Mouse (Mus musculus) ES-E14 (cell line): ENCODE data around the gene Gp1bb. TPM values are rescaled to one million over a fixed set of nuclear protein-coding genes. Genes with fewer than 3 reads are reported as not detected.

ENCODE experiments used
- DNase-seq: peaks from one replicate; pipeline ENCODE4 v3.0.0-alpha.2; 2013; ENCODE audit warnings: low read depth, low spot score
- H3K27ac ChIP-seq: 2 replicates; pipeline ENCODE4 v1.5.1; 2012; ENCODE audit warnings: low read depth, mild to moderate bottlenecking, low read length, moderate library complexity, mixed read lengths; ENCODE audit not compliant: poor library complexity, insufficient read depth, severe bottlenecking
- H3K36me3 ChIP-seq: 2 replicates; pipeline ENCODE4 v1.6.1; 2012; ENCODE audit warnings: mild to moderate bottlenecking, low read length, moderate library complexity, mixed read lengths; ENCODE audit not compliant: control insufficient read depth, poor library complexity, insufficient read depth, severe bottlenecking
- H3K4me1 ChIP-seq, 2 experiments: fragments of 150-350 bp in 1 of 2; sonication (generic) in 1 of 2; 2 replicates each; pipeline ENCODE4 v1.6.1; 2012; ENCODE audit warnings: low read length in 2 of 2, mild to moderate bottlenecking in 1 of 2, mixed read lengths in 1 of 2; ENCODE audit not compliant: control insufficient read depth in 2 of 2, insufficient read depth in 2 of 2, poor library complexity in 1 of 2
- H3K4me3 ChIP-seq, 2 experiments: fragments of 150-350 bp in 1 of 2; sonication (generic) in 1 of 2; 2 replicates each; pipeline ENCODE4 v1.5.1; 2012; ENCODE audit warnings: low read length in 2 of 2, low read depth in 1 of 2, mild to moderate bottlenecking in 1 of 2, mixed read lengths in 1 of 2; ENCODE audit not compliant: insufficient read depth in 1 of 2, poor library complexity in 1 of 2, severe bottlenecking in 1 of 2
- H3K9ac ChIP-seq: 2 replicates; pipeline ENCODE4 v1.6.1; 2012; ENCODE audit warnings: low read depth, mild to moderate bottlenecking, low read length, mixed read lengths; ENCODE audit not compliant: poor library complexity, insufficient read depth, severe bottlenecking
- H3K9me3 ChIP-seq: fragments of 150-350 bp; sonication (generic); 2 replicates; pipeline ENCODE4 v1.6.1; 2012; ENCODE audit warnings: low read depth, mild to moderate bottlenecking, low read length; ENCODE audit not compliant: control insufficient read depth, insufficient read depth
- CHD2 ChIP-seq: IDR thresholded peaks from 2 replicates; pipeline ENCODE4 v1.6.1; 2014; ENCODE audit warnings: mild to moderate bottlenecking, low read depth, low read length, inconsistent platforms
- HCFC1 ChIP-seq: IDR thresholded peaks from 2 replicates; pipeline ENCODE4 v1.6.1; 2012; ENCODE audit warnings: low read length, inconsistent platforms, borderline replicate concordance; ENCODE audit not compliant: insufficient read depth
- MAFK ChIP-seq: IDR thresholded peaks from 2 replicates; pipeline ENCODE4 v1.6.1; 2014; ENCODE audit warnings: mild to moderate bottlenecking, low read depth, low read length, inconsistent platforms; ENCODE audit not compliant: insufficient read depth
- ZC3H11A ChIP-seq: IDR thresholded peaks from 2 replicates; pipeline ENCODE4 v1.6.1; 2012; ENCODE audit warnings: low read depth, mild to moderate bottlenecking, inconsistent platforms, low read length, borderline replicate concordance
- ZNF384 ChIP-seq: IDR thresholded peaks from 2 replicates; pipeline ENCODE4 v1.6.1; 2012; ENCODE audit warnings: low read depth, low read length, inconsistent platforms
- in situ Hi-C, 2 experiments: fragments of 600-800 bp; cut with MboI; formaldehyde crosslinking; loops; one replicate each; pipeline ENCODE4 v1.15.1; 2025; ENCODE audit warnings: low sequenced_read_pairs in 2 of 2, inconsistent platforms in 1 of 2; ENCODE audit not compliant: unreplicated experiment in 2 of 2
- total RNA-seq: library from RNA; depleted of rRNA; stranded (reverse); fragments of 300-350 nt; gene quantifications from 2 replicates; pipeline ENCODE4 v1.2.3, GENCODE M21; 2012

Gene Gp1bb
- total RNA-seq, 1 experiment, result not detected

- H3K36me3 ChIP-seq, result no peaks in the 10 kb centered on the region
- no peak overlapping the region for H3K4me3 ChIP-seq
- H3K27ac ChIP-seq, result no peak overlapping the region
- peaks cover 0 to 4% of the 10 kb centered on the region in 2 experiments; a peak in 1 of 4 replicates for H3K4me1 ChIP-seq
- H3K9ac ChIP-seq, result no peak overlapping the region
- no peak for DNase-seq
- H3K9me3 ChIP-seq, result no peaks in the 10 kb centered on the region
- in situ Hi-C loops, result no loop called here
- TF ChIP-seq MAFK (no peak), ZNF384 (no peak), HCFC1 (no peak), CHD2 (no peak), ZC3H11A (no peak)
These were observed 31.3 kb upstream of the Gp1bb start for GRCm38 (mm10) chr16:18653290-18654160.

- Histone ChIP-seq H3K9ac (no peak overlapping the region), H3K4me3 (no peak overlapping the region), H3K9me3 (no peaks in the 10 kb centered on the region), H3K36me3 (no peaks in the 10 kb centered on the region), H3K4me1 (peaks cover 0 to 5% of the 10 kb centered on the region in 2 experiments; a peak in 1 of 4 replicates), H3K27ac (no peak overlapping the region)
- in situ Hi-C loops, result no loop called here
- TF ChIP-seq HCFC1 (no peak), ZNF384 (no peak), CHD2 (no peak)
- DNase-seq, result no peak
These were observed 26.9 kb upstream of the Gp1bb start for GRCm38 (mm10) chr16:18649126-18649525.

- TF ChIP-seq MAFK (no peak), ZNF384 (no peak), ZC3H11A (no peak)
- peaks cover 0 to 5% of the 10 kb centered on the region in 2 experiments; a peak in 1 of 4 replicates for H3K4me1 ChIP-seq
- H3K36me3 ChIP-seq, result no peaks in the 10 kb centered on the region
- DNase-seq, result no peak
- no peak overlapping the region for H3K9ac ChIP-seq
- in situ Hi-C loops, result no loop called here
- no peak overlapping the region for H3K4me3 ChIP-seq
- H3K27ac ChIP-seq, result no peak overlapping the region
- H3K9me3 ChIP-seq, result no peaks in the 10 kb centered on the region
These were observed 23.1 kb upstream of the Gp1bb start for GRCm38 (mm10) chr16:18645329-18645728.

GRCm38 (mm10) chr16:18644485-18644884, 22.3 kb upstream of the Gp1bb start:
- Histone ChIP-seq H3K9ac (no peak overlapping the region), H3K36me3 (no peaks in the 10 kb centered on the region), H3K9me3 (no peaks in the 10 kb centered on the region), H3K4me1 (peaks cover 0 to 5% of the 10 kb centered on the region in 2 experiments; a peak in 1 of 4 replicates), H3K4me3 (no peak overlapping the region), H3K27ac (no peak overlapping the region)
- no peak for DNase-seq
- TF ChIP-seq HCFC1, result no peak
- in situ Hi-C loops, result no loop called here
